Mouse (Mus musculus): ENCODE data around the gene Urb2. TPM values are rescaled to one million over a fixed set of nuclear protein-coding genes. Genes with fewer than 3 reads are reported as not detected.
"Not testable (repeated sequence)": the region's sequence is repeated elsewhere in the genome, so short reads cannot be mapped to it uniquely, and the experiment has no call there.

Gene Urb2
- polyA plus RNA-seq, 1 experiment from 2014 or later = 6.9 TPM

DNA sequence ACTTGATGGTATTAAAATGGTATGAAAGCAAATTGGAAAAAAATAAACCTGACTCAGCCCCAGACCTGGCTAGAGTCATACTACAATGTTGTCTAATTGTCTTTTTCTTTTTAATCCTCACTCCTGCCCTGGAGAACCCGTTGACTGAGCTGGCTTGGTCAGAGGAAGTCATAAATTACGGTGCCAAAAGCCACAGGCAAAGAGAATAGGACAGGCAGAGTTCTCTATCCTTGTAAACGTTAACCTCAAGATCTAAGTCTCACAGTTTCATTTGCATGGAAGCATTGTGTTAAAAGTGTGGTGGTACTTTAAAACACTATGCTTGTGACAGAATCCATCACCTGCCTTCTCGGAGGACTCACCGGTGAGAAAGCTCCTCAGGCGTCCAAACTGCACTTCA, 13.5 kb upstream of the Urb2 start:
- Histone ChIP-seq H3K4me3 (ENCODE audit: low read depth, low read length) (no peak overlapping the region), H3K9me3 (ENCODE audit: control insufficient read depth, low read length) (no peaks in the 10 kb centered on the region), H3K4me2 (no peak overlapping the region), H3K36me3 (ENCODE audit: control insufficient read depth, insufficient read depth, low read length) (peaks cover 16% of the 10 kb centered on the region), H3K27me3 (ENCODE audit: control insufficient read depth, insufficient read depth, low read length) (no peaks in the 10 kb centered on the region), H3K27ac (ENCODE audit: low read depth, low read length) (no peak overlapping the region), H3K9ac (ENCODE audit: low read length) (no peak overlapping the region), H3K4me1 (ENCODE audit: control insufficient read depth, insufficient read depth, low read length) (no peaks in the 10 kb centered on the region)
- DNase-seq (ENCODE audit: low spot score, missing footprints) = no peak
- 93% methylated on average over 6 of the region's 6 CpGs for WGBS
- no peak for ATAC-seq (ENCODE audit: low FRiP score)

DNA sequence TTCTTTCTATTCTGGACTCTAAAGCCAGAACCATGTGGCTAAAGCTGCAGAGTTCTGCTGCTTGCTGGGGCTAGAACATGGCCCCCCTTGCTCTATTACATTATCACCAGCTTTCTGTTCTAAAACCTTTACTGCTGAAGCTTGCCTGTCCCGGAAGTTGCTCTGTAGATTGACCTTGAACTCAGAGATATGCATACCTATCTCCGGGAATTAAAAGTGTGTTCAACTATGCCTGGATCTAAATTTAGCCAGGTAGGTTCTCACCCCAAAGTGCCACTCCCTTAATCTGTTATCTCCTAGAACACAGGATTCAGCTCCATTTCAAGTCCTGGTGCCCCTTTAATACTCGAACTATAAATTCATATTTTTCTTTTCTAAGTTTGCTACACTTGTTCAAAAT, 9.7 kb upstream of the Urb2 start:
- H3K4me2 ChIP-seq = no peak overlapping the region
- 88% methylated on average over 3 of the region's 3 CpGs for WGBS

DNA sequence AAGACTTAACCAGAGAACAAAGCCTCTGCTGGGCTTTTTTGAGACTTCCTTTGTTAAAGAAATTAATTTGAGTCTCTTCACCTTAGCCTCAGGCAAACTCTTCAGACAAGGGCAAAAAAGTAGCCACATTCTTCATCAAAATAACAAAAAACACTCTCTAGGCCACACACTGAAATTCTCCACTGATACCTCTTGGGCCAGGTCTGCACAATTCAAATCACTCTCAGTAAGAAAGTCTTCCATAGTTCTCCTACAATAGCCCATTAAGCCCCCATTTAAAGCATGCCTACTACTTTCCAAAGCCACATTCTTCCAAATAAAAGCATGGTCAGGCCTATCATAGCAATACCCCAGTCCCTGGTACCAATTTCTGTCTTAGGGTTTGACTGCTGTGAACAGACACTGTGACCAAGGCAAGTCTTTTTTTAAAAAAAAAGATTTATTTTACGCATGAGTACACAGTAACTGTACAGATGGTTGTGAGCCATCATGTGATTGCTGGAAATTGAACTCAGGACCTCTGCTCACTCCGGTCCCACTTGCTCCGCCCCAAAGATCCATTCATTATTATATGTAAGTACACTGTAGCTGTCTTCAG, 9.2 kb upstream of the Urb2 start:
- DNase-seq (ENCODE audit: low spot score, missing footprints) (no peak), ATAC-seq (ENCODE audit: low FRiP score) (no peak)
- Histone ChIP-seq H3K36me3 (ENCODE audit: control insufficient read depth, insufficient read depth, low read length) (peaks cover 3% of the 10 kb centered on the region; the same call in 1 of the 2 replicates), H3K9me3 (ENCODE audit: control insufficient read depth, low read length) (no peaks in the 10 kb centered on the region), H3K4me3 (ENCODE audit: low read depth, low read length) (no peak overlapping the region), H3K27ac (ENCODE audit: low read depth, low read length) (no peak overlapping the region), H3K27me3 (ENCODE audit: control insufficient read depth, insufficient read depth, low read length) (no peaks in the 10 kb centered on the region), H3K9ac (ENCODE audit: low read length) (no peak overlapping the region), H3K4me1 (ENCODE audit: control insufficient read depth, insufficient read depth, low read length) (no peaks in the 10 kb centered on the region), H3K4me2 (no peak overlapping the region)
- WGBS = 96% methylated on average over 3 of the region's 3 CpGs

More for the DNA sequence above, 9.7 kb upstream of the Urb2 start:
- ATAC-seq (ENCODE audit: low FRiP score) (no peak), DNase-seq (ENCODE audit: low spot score, missing footprints) (no peak)
- Histone ChIP-seq H3K36me3 (ENCODE audit: control insufficient read depth, insufficient read depth, low read length) (peaks cover 6% of the 10 kb centered on the region; the same call in 1 of the 2 replicates), H3K9me3 (ENCODE audit: control insufficient read depth, low read length) (no peaks in the 10 kb centered on the region), H3K9ac (ENCODE audit: low read length) (no peak overlapping the region), H3K27ac (ENCODE audit: low read depth, low read length) (no peak overlapping the region), H3K27me3 (ENCODE audit: control insufficient read depth, insufficient read depth, low read length) (no peaks in the 10 kb centered on the region), H3K4me1 (ENCODE audit: control insufficient read depth, insufficient read depth, low read length) (no peaks in the 10 kb centered on the region), H3K4me3 (ENCODE audit: low read depth, low read length) (no peak overlapping the region)

DNA sequence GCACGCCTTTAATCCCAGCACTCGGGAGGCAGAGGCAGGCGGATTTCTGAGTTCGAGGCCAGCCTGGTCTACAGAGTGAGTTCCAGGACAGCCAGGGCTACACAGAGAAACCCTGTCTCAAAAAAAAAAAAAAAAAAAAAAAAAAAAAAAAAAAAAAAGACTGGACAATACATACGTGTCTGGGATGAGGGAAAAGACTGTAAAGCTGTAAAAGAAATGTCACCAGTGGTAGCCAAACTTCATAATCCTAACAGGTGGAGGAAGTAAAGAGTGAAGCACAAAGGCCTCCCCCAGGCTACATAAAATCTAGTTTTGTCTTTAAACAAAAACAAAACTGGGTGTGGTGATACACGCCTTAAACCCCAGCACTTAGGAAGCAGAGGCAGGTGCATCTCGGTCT, 7.0 kb upstream of the Urb2 start:
- 92% methylated on average over 7 of the region's 7 CpGs for WGBS
- H3K9me3 ChIP-seq (ENCODE audit: control insufficient read depth, low read length); H3K36me3 ChIP-seq (ENCODE audit: control insufficient read depth, insufficient read depth, low read length); ATAC-seq (ENCODE audit: low FRiP score); H3K4me1 ChIP-seq (ENCODE audit: control insufficient read depth, insufficient read depth, low read length); DNase-seq (ENCODE audit: low spot score, missing footprints); H3K27ac ChIP-seq (ENCODE audit: low read depth, low read length); H3K4me3 ChIP-seq (ENCODE audit: low read depth, low read length); H3K4me2 ChIP-seq; H3K27me3 ChIP-seq (ENCODE audit: control insufficient read depth, insufficient read depth, low read length); H3K9ac ChIP-seq (ENCODE audit: low read length): not testable (repeated sequence)

DNA sequence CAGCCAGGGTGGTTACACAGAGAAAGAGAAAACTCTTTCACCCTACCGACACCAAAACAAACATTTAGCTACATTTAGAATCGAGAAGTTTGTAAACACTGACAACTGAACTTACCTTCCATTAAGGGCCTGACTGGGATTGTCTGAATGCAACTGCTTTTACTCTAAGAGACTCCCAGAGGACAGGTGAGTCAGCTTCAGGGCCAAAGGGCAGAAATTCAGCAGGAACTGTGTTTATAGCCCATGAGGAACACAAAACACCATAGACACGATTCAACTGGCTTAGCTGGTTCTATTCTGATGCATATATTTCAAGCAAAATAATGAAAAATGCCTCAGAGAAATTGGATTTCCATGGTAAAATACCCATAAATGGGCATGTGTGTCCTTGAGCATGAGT, 6.6 kb upstream of the Urb2 start:
- Histone ChIP-seq H3K9me3 (ENCODE audit: control insufficient read depth, low read length) (no peaks in the 10 kb centered on the region), H3K4me2 (no peak overlapping the region), H3K27me3 (ENCODE audit: control insufficient read depth, insufficient read depth, low read length) (no peaks in the 10 kb centered on the region), H3K27ac (ENCODE audit: low read depth, low read length) (no peak overlapping the region), H3K9ac (ENCODE audit: low read length) (no peak overlapping the region), H3K4me3 (ENCODE audit: low read depth, low read length) (no peak overlapping the region), H3K36me3 (ENCODE audit: control insufficient read depth, insufficient read depth, low read length) (no peaks in the 10 kb centered on the region), H3K4me1 (ENCODE audit: control insufficient read depth, insufficient read depth, low read length) (peaks cover 4% of the 10 kb centered on the region)
- no peak for ATAC-seq (ENCODE audit: low FRiP score)
- DNase-seq (ENCODE audit: low spot score, missing footprints) = no peak
- WGBS = 83% methylated on average over 3 of the region's 3 CpGs

DNA sequence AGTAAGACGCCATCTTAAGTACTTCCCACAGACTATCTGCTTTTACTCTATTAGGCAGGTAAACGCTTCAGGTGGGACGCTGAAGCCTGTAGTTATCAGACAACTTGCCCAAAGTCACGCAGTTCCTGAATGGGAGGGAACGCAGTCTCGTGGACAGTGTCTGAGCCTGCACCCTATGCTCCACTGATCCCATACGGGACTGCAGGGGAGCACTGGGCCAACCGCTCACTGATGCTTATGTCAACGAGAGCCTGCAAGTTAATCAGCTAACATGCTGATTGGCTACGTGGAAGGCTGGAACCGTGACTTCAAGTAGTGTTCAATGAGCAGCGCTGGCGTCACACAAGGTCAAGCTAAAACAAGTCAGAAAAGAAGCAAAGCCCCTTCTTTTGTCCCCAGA, 1.5 kb upstream of the Urb2 start:
- H3K4me1 ChIP-seq (ENCODE audit: control insufficient read depth, insufficient read depth, low read length) = peaks cover 17% of the 10 kb centered on the region
- no peaks in the 10 kb centered on the region for H3K27me3 ChIP-seq (ENCODE audit: control insufficient read depth, insufficient read depth, low read length)
- H3K9me3 ChIP-seq (ENCODE audit: control insufficient read depth, low read length) = no peaks in the 10 kb centered on the region
- peak overlapping the region; percentile 81 for H3K4me3 ChIP-seq (ENCODE audit: low read depth, low read length)
- H3K27ac ChIP-seq (ENCODE audit: low read depth, low read length) = no peak overlapping the region
- peak overlapping the region; percentile 73 for H3K4me2 ChIP-seq
- ATAC-seq (ENCODE audit: low FRiP score) (no peak), DNase-seq (ENCODE audit: low spot score, missing footprints) (no peak)
- peak overlapping the region; percentile 87; the same call in 1 of the 2 replicates for H3K9ac ChIP-seq (ENCODE audit: low read length)
- 38% methylated on average over 13 of the region's 13 CpGs for WGBS
- no peaks in the 10 kb centered on the region; the same call in 1 of the 2 replicates for H3K36me3 ChIP-seq (ENCODE audit: control insufficient read depth, insufficient read depth, low read length)

DNA sequence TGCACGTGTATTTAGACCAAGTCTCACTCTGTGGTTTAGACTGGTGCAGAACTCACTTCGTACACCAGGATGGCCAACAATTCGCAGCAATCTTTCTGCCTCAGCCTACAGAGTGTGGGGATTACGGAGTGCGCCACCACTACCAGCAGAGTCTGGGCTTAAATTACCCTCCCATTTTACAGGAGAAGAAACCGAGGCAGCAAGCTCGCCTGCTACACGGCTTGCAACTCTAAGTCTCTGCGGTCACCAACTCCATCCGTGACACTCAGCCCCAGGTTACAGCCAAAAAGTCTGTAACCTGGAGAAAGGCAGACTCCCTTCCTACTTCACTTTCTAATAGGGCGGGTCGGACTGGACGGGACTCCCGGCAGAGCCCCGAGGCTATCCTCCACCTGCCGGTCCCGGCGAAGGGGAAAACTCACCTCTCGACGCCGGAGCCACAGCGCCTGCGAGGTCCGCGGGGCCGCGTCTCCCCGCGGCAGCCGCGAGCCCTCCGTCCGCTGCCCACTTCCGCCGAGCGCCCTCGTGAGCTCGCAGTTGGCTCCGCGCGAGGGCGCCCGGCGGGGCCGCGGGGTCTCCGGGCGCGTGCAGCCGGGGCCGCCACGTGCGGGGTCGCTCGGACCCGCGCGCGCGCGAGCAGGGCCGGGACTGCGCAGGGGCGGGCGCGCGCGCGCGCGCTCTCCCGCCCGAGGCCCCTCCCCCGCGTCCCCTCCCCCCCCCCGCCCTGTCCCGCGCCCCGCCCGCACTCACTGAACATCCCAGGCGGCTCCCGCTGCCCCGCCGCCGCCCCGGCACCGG, 670 bp upstream of the Urb2 start:
- peak overlapping the region; percentile 81 for H3K4me3 ChIP-seq (ENCODE audit: low read depth, low read length)
- ATAC-seq (ENCODE audit: low FRiP score) = peak; percentile 89
- peak overlapping the region; percentile 73 for H3K4me2 ChIP-seq
- peak overlapping the region; percentile 87 for H3K9ac ChIP-seq (ENCODE audit: low read length)
- WGBS = 2% methylated on average over 66 of the region's 87 CpGs
- H3K36me3 ChIP-seq (ENCODE audit: control insufficient read depth, insufficient read depth, low read length) = no peaks in the 10 kb centered on the region; the same call in 1 of the 2 replicates
- H3K9me3 ChIP-seq (ENCODE audit: control insufficient read depth, low read length) = no peaks in the 10 kb centered on the region
- no peaks in the 10 kb centered on the region for H3K27me3 ChIP-seq (ENCODE audit: control insufficient read depth, insufficient read depth, low read length)
- peak; percentile 97 for DNase-seq (ENCODE audit: low spot score, missing footprints)
- H3K4me1 ChIP-seq (ENCODE audit: control insufficient read depth, insufficient read depth, low read length) = peaks cover 17% of the 10 kb centered on the region
- peak overlapping the region; percentile 81 for H3K27ac ChIP-seq (ENCODE audit: low read depth, low read length)

DNA sequence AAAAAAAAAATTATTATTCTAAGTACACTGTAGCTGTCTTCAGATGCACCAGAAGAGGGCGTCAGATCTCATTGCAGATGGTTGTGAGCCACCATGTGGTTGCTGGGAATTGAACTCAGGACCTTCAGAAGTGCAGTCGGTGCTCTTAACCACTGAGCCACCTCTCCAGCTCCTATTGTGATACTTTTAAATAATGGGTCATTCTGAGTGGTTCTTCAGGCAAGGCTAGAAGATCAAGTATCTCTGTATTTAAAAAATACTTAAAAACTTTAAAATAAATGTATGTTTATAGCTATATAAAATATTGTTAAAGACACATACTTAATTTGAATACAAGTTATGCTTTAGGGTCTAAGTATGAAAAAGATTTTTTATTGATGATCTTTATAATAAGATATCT, 5.0 kb downstream of the Urb2 start:
- H3K27me3 ChIP-seq (ENCODE audit: control insufficient read depth, insufficient read depth, low read length); ATAC-seq (ENCODE audit: low FRiP score); H3K9me3 ChIP-seq (ENCODE audit: control insufficient read depth, low read length); DNase-seq (ENCODE audit: low spot score, missing footprints); H3K4me3 ChIP-seq (ENCODE audit: low read depth, low read length); H3K9ac ChIP-seq (ENCODE audit: low read length); H3K27ac ChIP-seq (ENCODE audit: low read depth, low read length); H3K4me1 ChIP-seq (ENCODE audit: control insufficient read depth, insufficient read depth, low read length); H3K4me2 ChIP-seq: not testable (repeated sequence)
- H3K36me3 ChIP-seq (ENCODE audit: control insufficient read depth, insufficient read depth, low read length) = peaks cover 23% of the 10 kb centered on the region
- 81% methylated on average over 2 of the region's 2 CpGs for WGBS

DNA sequence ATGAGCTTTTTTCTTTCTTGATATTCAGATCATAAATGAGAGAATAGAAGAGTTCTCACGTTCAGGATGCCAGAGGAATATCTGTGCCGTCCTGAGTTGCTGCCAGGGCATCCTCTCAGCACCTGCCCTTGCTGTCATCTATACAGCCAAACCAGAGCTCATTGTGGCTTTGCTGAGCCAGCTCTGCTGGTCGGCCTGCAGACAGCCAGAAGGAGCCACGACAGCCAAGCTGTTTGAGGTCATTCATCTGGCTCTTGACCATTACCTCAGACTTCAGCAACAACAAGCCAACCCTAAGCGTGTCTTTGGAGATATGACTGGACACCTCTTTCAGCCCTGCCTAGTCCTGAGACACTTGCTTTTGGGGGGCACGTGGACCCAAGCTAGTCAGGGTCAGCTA, 6.5 kb downstream of the Urb2 start:
- no peak for ATAC-seq (ENCODE audit: low FRiP score)
- no peaks in the 10 kb centered on the region for H3K9me3 ChIP-seq (ENCODE audit: control insufficient read depth, low read length)
- H3K9ac ChIP-seq (ENCODE audit: low read length) = no peak overlapping the region
- H3K4me1 ChIP-seq (ENCODE audit: control insufficient read depth, insufficient read depth, low read length) = no peaks in the 10 kb centered on the region
- WGBS = 93% methylated on average over 6 of the region's 6 CpGs
- H3K4me3 ChIP-seq (ENCODE audit: low read depth, low read length) = no peak overlapping the region
- peaks cover 28% of the 10 kb centered on the region for H3K36me3 ChIP-seq (ENCODE audit: control insufficient read depth, insufficient read depth, low read length)
- H3K27ac ChIP-seq (ENCODE audit: low read depth, low read length) = no peak overlapping the region
- H3K4me2 ChIP-seq = no peak overlapping the region
- no peaks in the 10 kb centered on the region for H3K27me3 ChIP-seq (ENCODE audit: control insufficient read depth, insufficient read depth, low read length)
- no peak for DNase-seq (ENCODE audit: low spot score, missing footprints)
